Mouse (Mus musculus) hindbrain, embryonic 16.5 days (tissue): ENCODE data around the gene Tbx10. TPM values are rescaled to one million over a fixed set of nuclear protein-coding genes. Genes with fewer than 3 reads are reported as not detected.
"Not testable (repeated sequence)": the region's sequence is repeated elsewhere in the genome, so short reads cannot be mapped to it uniquely, and the experiment has no call there.

Source experiments
- ATAC-seq: fragments of 200-750 bp; cut with Nextera tagmentation; 2 replicates; pipeline ENCODE4 v1.8.0; 2017; ENCODE audit warnings: moderate TSS enrichment, moderate library complexity
- H3K27ac ChIP-seq: fragments of 300-500 bp; sonication (generic); 2 replicates; pipeline ENCODE4 v1.5.1; 2014; ENCODE audit warnings: low read depth, mild to moderate bottlenecking, control low read depth, low read length, moderate library complexity
- H3K27me3 ChIP-seq: fragments of 300-500 bp; sonication (generic); replicated peaks from 2 replicates; pipeline ENCODE4 v1.6.1; 2014; ENCODE audit warnings: low read length; ENCODE audit not compliant: control insufficient read depth, insufficient read depth
- H3K36me3 ChIP-seq: fragments of 300-500 bp; sonication (generic); 2 replicates; pipeline ENCODE4 v1.6.1; 2014; ENCODE audit warnings: mild to moderate bottlenecking, low read length, moderate library complexity, mixed read lengths; ENCODE audit not compliant: control insufficient read depth, insufficient read depth
- H3K4me1 ChIP-seq: fragments of 300-500 bp; sonication (generic); 2 replicates; pipeline ENCODE4 v1.6.1; 2014; ENCODE audit warnings: low read depth, low read length; ENCODE audit not compliant: control insufficient read depth, insufficient read depth
- H3K4me2 ChIP-seq: fragments of 300-500 bp; sonication (generic); 2 replicates; pipeline ENCODE4 v1.6.1; 2014; ENCODE audit warnings: mild to moderate bottlenecking, low read length, control low read depth, moderate library complexity
- H3K4me3 ChIP-seq: fragments of 300-500 bp; sonication (generic); 2 replicates; pipeline ENCODE4 v1.5.1; 2014; ENCODE audit warnings: mild to moderate bottlenecking, low read length, control low read depth, moderate library complexity
- H3K9ac ChIP-seq: fragments of 300-500 bp; sonication (generic); 2 replicates; pipeline ENCODE4 v1.6.1; 2014; ENCODE audit warnings: low read depth, mild to moderate bottlenecking, control low read depth, low read length, moderate library complexity
- H3K9me3 ChIP-seq: fragments of 300-500 bp; sonication (generic); 2 replicates; pipeline ENCODE4 v1.6.1; 2014; ENCODE audit warnings: mild to moderate bottlenecking, low read length, moderate library complexity; ENCODE audit not compliant: control insufficient read depth
- WGBS: fragments of 180-500 bp; shearing (Covaris S2); extraction: QIAGEN DNeasy Blood & Tissue Kit; methylation state at CpG from one replicate; pipeline ENCODE4 v1.1.7; 2014; 5-methylcytosine and 5-hydroxymethylcytosine counted together
- polyA plus RNA-seq: library from polyadenylated mRNA; unstranded; fragments of >200 nt; fragmentation: Nextera tagmentation; extraction: Ambion mirVana; gene quantifications from 2 replicates; pipeline ENCODE4 v1.2.1, GENCODE M21; 2015

Gene Tbx10
- polyA plus RNA-seq, 1 experiment from 2014 or later, result 0.89 TPM

DNA sequence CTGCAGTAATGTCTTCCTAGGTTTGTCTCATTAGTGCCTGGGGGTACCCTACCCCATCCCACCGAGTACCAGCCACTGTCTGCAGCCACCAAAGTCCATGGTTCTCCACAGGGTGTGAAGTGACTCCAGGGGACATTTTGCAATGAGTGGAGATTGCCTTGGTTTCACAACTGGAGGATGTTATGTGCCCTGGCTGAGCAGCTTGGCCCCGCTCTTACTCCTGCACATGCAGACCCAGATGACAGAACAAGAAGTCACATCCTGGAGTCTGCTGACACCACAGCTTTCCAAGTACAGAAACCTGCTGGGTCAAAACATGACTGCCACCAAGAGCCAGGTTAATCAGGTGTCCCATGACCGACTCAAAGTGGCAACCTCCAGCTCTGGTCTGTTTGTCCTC, 37.5 kb upstream of the Tbx10 start:
- WGBS, result 85% methylated on average over 3 of the region's 3 CpGs
- no peak for ATAC-seq
- no peak overlapping the region for H3K27ac ChIP-seq
- H3K36me3 ChIP-seq, result no peaks in the 10 kb centered on the region
- no peak overlapping the region for H3K4me2 ChIP-seq
- H3K9me3 ChIP-seq, result no peaks in the 10 kb centered on the region
- no peaks in the 10 kb centered on the region for H3K4me1 ChIP-seq
- H3K4me3 ChIP-seq, result no peak overlapping the region
- H3K27me3 ChIP-seq, result no peaks in the 10 kb centered on the region
- H3K9ac ChIP-seq, result no peak overlapping the region

DNA sequence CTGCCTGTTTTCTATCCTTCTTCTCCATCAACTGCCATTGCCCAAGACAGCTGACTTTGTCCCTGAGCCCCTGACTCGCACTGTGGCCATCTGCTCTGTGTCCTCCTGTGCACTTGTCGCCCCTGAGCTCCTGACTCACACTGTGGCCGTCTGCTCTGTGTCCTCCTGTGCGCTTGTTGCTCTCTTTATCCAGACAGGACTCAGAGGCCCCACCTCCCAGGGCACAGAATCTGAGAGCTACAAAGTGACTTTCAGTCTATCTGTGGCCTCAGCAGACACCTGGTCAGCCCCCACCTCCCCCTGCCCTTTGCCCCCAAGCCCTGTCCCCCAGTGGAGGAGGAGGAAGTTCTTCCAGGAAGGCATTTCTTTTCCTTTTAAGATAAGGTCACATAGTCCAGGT, 36.7 kb upstream of the Tbx10 start:
- Histone ChIP-seq H3K36me3 (no peaks in the 10 kb centered on the region), H3K9ac (no peak overlapping the region), H3K27me3 (no peaks in the 10 kb centered on the region), H3K9me3 (no peaks in the 10 kb centered on the region), H3K4me1 (no peaks in the 10 kb centered on the region), H3K4me2 (no peak overlapping the region), H3K27ac (no peak overlapping the region), H3K4me3 (no peak overlapping the region)
- 57% methylated on average over 4 of the region's 4 CpGs for WGBS
- ATAC-seq, result no peak

DNA sequence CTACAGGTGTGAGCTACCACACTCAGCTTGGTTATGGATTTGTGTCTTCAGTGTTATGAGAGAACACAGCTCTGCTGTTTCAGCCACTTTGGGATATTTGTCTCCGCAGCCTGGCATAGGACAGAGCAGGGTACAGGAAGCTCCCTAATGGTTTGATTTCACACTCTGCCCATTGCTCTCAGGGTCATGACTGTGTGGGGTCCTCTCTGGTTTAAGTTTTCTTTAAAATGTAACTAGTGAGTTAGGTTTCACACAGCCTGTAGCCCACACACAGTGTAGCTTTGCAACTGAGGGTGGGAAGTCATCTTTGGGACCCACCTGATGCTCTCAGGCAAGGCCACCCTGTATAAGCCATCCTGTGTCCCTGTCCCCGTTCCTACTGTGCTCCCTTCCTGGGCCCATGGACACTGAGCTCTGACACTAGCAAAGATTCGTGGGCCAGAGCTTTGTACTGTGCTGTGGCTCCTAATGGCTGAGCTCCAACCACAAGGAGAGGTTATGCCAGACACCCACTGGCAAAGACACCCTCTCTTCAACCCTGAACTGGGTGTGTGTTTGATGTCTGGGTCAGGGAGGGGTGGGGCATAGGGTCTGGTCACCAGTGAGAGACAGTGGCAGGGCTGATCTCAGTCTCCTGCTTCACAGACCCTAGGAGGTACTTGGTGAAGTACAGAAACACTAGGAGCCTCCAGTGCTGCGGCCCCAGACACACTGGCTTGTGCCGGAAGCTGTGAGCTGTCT, 35.1 kb upstream of the Tbx10 start:
- 86% methylated on average over 4 of the region's 5 CpGs for WGBS
- H3K4me2 ChIP-seq, H3K4me1 ChIP-seq, ATAC-seq, H3K4me3 ChIP-seq, H3K9ac ChIP-seq, H3K27ac ChIP-seq, H3K36me3 ChIP-seq, H3K9me3 ChIP-seq, H3K27me3 ChIP-seq: not testable (repeated sequence)

DNA sequence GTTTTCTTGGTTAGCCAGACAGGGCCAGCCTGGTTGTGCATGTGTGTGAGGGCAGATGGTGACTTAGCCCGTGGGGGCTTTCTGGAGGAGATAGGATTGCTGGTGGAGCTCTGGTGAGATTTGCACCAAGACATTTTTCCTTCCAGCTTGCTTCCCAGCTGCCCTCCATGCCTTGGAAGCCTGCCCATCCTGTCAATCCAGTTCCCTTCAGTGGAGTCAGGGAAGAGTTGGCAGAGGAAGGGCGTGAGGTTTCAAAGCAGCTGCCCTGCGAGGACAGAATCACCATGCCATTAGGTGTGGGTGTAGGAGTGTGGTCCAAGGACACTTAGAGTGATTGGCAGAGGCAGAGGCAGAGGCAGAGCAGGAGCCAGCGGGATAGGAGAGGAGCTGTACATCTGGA, 34.1 kb upstream of the Tbx10 start, which contains the start of gene Aldh3b3:
Gene Aldh3b3, plus strand, starts transcription at position 176 of the 400 bp plus-strand sequence.
- Histone ChIP-seq H3K27me3 (no peaks in the 10 kb centered on the region), H3K4me2 (no peak within 1 kb of the TSS), H3K9me3 (no peaks in the 10 kb centered on the region), H3K36me3 (no peaks in the 10 kb centered on the region), H3K4me3 (no peak within 1 kb of the TSS), H3K27ac (no peak within 1 kb of the TSS), H3K4me1 (no peaks in the 10 kb centered on the region), H3K9ac (no peak within 1 kb of the TSS)
- no peak for ATAC-seq
- 77% methylated on average over 4 of the region's 4 CpGs for WGBS

DNA sequence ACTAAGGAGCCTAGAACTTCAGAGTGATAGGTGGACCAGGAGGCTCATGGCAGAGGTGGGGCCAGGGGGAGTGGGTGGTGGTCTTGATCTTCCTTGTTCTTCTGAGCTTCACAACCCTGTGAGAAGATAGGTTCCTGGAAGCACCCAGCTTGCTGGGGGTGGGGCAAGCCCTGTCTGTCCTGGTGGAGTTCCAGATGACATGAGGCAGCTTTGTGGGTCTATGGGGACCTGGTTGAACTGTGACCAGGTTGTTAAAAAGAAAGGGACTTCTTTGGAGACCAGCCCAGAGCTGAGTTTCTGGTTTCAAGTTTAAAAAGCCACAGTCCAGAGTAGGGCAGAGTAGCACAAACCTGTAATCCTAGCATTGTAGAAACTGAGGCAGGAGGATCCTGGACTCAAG, 33.5 kb upstream of the Tbx10 start:
- Histone ChIP-seq H3K27ac (no peak overlapping the region), H3K4me3 (no peak overlapping the region), H3K36me3 (no peaks in the 10 kb centered on the region), H3K4me2 (no peak overlapping the region), H3K9me3 (no peaks in the 10 kb centered on the region), H3K9ac (no peak overlapping the region), H3K4me1 (no peaks in the 10 kb centered on the region), H3K27me3 (no peaks in the 10 kb centered on the region)
- ATAC-seq, result no peak

DNA sequence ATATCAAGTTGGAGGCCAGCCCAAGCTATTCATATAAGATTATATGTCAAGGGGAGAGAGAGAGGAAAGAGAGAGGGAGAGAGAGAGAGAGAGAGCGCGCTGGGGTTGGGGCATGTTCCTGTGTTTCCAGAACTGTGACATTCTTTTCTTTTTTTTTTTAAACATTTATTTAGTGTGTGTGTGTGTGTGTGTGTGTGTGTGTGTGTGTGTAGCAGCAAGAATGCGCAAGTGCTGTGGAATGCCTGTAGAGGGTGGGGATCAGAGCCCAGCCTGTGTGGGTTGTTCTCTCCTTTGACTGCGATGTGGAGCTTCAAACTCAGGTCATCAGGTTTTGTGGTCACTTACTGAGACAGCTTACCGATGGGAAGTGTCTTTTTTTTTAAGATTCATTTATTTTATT, 32.3 kb upstream of the Tbx10 start:
- Histone ChIP-seq H3K27ac (no peak overlapping the region), H3K4me2 (no peak overlapping the region), H3K27me3 (no peaks in the 10 kb centered on the region), H3K9ac (no peak overlapping the region), H3K36me3 (no peaks in the 10 kb centered on the region), H3K4me3 (no peak overlapping the region), H3K4me1 (no peaks in the 10 kb centered on the region), H3K9me3 (no peaks in the 10 kb centered on the region)
- 85% methylated on average over 5 of the region's 5 CpGs for WGBS
- ATAC-seq, result no peak

DNA sequence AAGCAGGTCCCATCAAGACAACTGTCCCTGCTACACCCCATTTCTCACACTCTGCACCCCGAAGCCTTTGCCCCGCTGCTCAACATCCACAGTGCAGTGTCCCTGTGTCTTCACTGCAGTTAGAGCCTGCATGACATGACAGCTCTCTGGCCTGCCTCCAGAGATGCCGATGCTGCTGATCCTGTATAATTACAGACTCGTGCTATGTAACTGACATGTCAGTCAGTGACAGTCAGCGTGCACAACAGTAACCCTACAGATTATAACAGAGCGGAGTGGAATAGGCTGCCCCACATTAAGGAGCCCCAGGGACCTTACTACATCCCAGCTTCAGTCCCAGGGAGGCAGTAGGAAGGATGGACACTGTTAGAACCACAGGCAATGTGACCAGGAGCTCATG, 30.7 kb upstream of the Tbx10 start:
- not testable (repeated sequence) for ATAC-seq, H3K36me3 ChIP-seq, H3K27me3 ChIP-seq, H3K27ac ChIP-seq, H3K4me3 ChIP-seq, H3K4me2 ChIP-seq, H3K4me1 ChIP-seq, H3K9ac ChIP-seq, H3K9me3 ChIP-seq
- WGBS, result 64% methylated on average over 6 of the region's 6 CpGs

DNA sequence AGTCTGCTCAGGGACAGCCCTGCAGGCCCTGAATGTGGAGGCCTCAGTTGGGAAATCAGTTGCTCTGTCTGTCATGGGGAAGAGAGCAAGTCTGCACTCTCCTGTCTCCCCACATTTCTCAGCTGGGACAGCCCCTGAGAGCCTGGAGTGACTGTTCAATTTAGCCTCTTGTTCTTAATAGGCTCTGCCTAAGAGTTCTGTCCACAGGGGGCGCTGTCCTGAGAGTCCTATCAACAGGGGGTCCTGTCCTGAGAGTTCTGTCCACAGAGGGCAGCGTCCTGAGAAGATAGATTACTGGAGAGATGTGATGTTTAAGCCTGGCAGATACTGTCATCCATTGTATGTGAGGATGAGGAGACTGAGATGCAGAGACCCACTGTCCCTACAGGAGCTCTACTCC, 30.1 kb upstream of the Tbx10 start:
- Histone ChIP-seq H3K9ac (no peak overlapping the region), H3K4me3 (no peak overlapping the region), H3K27ac (no peak overlapping the region), H3K27me3 (no peaks in the 10 kb centered on the region), H3K36me3 (no peaks in the 10 kb centered on the region), H3K9me3 (no peaks in the 10 kb centered on the region), H3K4me2 (no peak overlapping the region), H3K4me1 (no peaks in the 10 kb centered on the region)
- ATAC-seq, result no peak
- 9% methylated on average over 2 of the region's 2 CpGs for WGBS

DNA sequence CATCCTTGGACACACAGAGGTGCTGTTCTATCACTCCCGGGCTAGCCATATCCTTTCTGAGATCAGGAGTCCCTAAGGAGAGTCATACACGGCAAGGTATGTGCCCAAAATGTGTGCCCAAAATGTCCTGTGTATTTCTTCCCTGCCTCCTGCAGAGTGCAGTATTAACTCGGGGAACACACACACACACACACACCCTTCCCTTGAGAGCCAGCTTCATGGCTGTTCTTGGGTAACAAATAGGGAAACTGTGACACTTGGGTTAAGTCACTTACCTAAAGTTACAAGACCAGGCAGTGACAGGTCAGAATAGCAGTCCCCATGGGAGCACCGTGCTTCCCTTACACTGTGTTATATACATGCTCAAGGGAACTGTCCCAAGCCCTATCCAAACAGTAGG, 28.5 kb upstream of the Tbx10 start:
- Histone ChIP-seq H3K4me1 (no peaks in the 10 kb centered on the region), H3K4me2 (no peak overlapping the region), H3K27ac (no peak overlapping the region), H3K27me3 (no peaks in the 10 kb centered on the region), H3K36me3 (no peaks in the 10 kb centered on the region), H3K9ac (no peak overlapping the region), H3K9me3 (no peaks in the 10 kb centered on the region), H3K4me3 (no peak overlapping the region)
- ATAC-seq, result no peak
- WGBS, result 87% methylated on average over 4 of the region's 4 CpGs
